Mouse (Mus musculus): ENCODE data around the gene Dcaf10.
"Not testable (repeated sequence)": the region's sequence is repeated elsewhere in the genome, so short reads cannot be mapped to it uniquely, and the experiment has no call there.

Gene Dcaf10

DNA sequence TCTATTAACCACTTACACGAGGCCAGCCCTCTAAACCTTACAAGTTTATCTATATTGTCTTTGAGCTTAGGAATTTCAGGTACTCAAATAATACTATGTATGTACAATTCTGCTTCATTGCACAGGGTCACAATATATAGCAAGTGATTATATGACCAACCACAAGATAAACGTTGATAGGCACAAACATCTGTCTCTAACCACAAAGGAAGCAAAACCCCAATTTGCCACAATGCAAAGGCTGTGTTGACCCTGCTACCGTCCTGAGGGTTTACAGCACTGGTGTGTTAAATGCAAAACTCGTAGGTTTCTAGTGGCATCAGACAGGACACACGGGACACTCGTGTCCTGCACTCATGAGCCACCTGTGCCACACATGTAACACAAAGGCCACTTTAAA is 54.3 kb downstream of the Dcaf10 start:
- DNase-seq = not testable (repeated sequence)

- DNase-seq = not testable (repeated sequence)
Observed at GRCm38 (mm10) chr4:45398315-45398714, 56.4 kb downstream of the Dcaf10 start.

DNA sequence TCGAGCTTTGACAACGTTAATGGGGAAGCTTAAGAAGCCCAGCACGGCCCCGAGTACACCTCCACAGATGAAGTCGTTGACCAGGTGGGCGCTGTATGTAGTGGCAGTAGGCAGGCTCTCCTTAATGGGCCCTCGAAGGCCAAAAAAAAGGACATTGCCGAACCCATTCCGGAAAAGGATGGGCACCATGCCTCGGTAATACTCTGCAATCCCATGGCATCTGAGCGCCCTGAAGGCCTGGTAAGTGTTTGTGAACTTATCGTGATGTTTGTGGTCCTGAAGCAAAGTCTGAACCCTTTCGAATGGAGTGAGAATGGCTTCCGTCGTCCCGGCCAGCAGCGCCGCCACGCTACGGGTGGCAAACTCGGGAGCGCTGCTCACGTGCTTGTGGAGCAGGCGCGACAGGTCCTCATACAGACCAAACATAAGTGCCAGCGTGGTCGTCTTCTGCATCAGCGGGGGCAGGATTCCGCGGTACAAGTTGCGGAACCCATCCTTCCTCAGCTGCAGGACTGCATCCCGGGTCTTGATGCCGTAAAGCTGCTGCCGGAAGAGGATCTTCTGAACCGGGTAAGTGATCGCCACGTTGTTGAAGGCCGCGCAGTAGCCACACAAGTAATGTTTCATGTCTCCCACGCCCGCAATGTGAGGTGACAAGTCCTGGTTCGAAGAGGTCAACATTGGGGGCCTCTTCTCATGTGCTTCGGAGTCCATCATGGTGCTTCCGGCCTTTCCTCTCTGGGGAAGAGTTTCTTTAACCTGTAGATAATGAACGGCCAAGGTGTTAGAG is 57.7 kb downstream of the Dcaf10 start:
- no peak for DNase-seq

- no peak for DNase-seq
Observed at GRCm38 (mm10) chr4:45402281-45402680, 60.4 kb downstream of the Dcaf10 start.

DNA sequence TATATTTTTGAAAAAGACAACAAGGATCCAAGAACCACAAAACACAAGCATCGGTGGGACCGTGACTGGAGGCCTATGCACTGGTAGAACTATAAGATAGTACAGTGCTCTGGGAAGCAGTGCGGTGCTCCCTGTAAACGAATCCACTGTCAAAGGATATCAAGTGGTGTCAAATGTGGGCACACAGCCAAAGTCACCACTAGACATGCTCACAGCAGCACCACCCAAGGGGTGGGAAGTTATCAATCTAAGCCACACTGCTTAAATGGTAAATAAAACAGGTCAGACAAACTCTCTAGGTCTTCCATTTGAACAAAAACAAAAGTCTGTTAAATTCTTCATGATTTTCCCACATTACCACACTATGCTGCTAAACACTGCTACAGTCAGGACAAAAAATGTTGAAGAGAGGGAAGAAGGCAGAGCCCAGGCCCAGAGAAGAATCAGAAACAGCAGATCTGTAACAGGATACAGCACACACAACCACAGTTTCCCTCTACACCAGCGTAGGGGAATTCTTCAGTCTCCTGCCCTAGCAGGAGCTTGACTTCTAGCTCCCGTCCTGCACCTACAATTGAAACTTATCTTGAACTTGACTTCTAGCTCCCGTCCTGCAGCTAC is 61.1 kb downstream of the Dcaf10 start:
- no peak for DNase-seq

- no peak for DNase-seq
Observed at GRCm38 (mm10) chr4:45403499-45403878, 61.6 kb downstream of the Dcaf10 start.

- no peak for DNase-seq
Observed at GRCm38 (mm10) chr4:45404086-45404485, 62.2 kb downstream of the Dcaf10 start.

DNA sequence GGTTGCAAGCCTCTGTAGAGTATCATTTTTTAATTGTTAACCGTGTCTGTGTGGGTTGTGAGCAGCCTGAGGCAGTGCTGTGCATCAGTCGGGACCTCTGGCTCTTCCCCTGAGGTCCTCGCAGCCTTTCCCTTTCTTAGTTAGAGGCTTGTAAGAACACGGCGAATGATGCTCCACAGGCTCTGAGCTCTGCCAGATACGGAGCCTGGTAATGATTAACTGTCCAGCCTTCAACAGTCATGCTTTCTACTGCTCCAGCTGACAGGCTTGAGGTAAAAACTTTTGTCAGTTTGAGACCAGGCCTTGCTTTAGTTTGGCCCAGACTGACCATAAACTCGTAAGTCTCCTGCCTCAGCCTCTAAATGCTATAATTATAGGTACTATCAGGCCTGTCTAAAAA is 63.4 kb downstream of the Dcaf10 start:
- peak; percentile 70 for DNase-seq

DNA sequence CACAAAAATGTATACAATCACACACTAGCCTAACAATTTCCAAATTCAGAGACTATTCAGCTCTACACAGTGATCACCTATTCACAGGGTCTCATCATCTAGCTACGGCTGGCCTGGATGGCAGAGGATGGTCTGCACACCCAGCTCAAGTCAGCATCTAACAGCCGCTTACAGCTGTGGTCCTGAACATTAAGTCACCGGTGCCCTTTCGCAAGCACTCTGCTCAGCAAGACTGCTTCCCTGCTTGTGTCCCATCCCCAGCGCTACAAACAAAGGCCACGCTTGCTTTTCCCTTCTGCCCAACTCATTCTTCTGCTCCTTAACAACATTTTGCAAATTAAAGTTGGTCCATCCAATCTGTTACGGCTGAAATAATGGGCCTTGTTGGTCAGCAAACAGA is 64.5 kb downstream of the Dcaf10 start:
- DNase-seq = no peak

- no peak for DNase-seq
Observed at GRCm38 (mm10) chr4:45407001-45407702, 65.3 kb downstream of the Dcaf10 start.

DNA sequence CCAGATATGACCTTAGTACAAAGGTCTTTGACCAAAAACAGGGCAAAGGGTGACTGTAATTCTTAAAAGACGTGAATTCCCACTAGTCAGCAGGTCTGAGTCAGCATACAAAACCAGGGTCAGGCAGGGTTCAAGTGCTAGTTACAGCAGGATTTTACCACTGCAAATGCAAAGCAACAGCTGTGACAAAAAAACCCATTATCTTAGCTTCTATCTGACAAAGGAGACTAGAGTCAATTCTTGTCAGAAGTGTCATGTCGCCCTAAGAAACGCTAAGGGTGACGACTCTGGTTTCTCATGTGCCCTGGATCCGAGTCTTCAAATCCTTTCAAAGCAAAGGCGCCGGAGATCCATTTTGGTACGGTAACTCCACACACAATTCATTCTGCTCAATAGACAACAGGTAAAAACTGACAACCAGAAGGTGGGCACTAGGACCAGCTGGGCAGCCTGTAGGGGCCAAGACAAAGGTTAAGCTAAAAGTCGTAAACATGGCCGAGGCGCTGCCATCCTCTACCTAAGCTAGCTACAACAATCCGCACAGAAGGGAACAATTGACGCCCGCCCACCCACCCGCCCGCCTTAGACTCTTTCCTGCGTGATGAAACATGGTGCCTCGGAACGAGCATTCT is 65.9 kb downstream of the Dcaf10 start:
- peak; percentile 72 for DNase-seq

GRCm38 (mm10) chr4:45408427-45409132 is 66.7 kb downstream of the Dcaf10 start, which contains the start of gene Slc25a51:
Slc25a51 (minus strand) TSS chr4:45408766.
- DNase-seq = peak; percentile 93

- peak; percentile 92 for DNase-seq
Observed at GRCm38 (mm10) chr4:45409270-45409669, 67.4 kb downstream of the Dcaf10 start.

DNA sequence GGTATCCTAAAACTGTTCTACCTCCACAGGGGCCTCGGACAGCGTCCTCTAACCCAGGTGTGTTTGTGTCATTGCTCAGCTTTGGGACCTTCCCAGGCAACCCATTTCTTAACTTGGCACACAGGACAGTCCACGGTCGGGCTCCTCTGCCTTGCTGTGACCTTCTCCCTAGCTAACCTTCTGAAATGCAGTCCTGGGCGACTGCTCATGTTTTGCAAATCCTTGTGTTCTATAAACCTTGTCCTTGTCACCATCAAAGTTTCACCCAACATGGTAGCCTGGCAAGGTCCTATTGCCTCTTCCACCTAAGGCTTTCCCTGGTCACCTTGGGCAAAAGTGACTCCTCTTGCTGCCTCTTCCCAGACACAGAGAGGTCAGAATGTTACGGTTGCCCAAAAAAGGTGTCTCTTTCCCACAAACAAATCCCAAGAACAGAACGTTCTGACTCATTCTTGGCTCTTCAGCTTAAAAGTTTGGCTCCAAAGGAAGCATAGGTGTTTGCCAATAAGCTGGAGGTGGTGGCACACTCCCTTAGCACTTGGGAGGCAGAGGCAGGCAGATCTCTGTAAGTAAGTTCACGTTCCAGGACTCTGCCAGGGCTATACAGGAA is 69.4 kb downstream of the Dcaf10 start:
- DNase-seq = no peak

DNA sequence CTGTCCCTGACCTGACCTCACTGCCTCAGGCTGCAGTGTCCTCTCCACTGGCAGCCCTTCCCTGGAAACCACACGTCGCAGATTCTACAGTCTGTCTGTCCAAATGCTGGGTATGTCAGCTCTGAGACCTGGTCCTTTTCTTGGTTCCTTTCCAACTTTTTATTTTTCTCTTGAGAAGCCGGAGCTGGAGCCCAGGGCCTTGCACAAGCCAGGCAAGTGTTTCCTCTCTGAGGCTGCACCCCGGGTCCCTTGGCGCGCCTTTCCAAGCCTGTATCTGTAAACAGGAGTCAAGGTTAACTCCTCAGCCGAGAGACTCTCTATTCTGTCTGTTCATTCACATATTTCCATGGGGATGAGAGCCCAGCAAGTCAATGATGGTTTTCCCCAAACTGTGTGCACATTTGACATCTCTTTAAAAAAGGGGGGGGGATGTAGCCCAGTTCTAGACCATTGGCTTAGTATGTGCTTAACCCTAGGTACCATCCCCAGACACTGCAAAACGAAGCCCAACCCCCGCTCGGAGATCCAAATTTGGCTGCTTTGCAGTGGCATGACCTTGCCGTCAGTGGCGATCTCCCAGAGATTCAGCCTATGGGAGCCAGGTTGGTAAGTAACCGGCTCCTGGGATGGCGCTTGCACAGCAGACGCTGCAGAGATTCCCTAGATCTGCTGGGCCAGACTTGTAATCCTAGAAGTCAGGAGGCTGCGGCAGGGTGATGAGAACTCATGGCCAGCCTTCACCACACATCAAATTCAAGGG is 70.7 kb downstream of the Dcaf10 start:
- no peak for DNase-seq

- DNase-seq = no peak
Observed at GRCm38 (mm10) chr4:45413674-45414338, 71.9 kb downstream of the Dcaf10 start.

- DNase-seq = no peak
Observed at GRCm38 (mm10) chr4:45416314-45416713, 74.4 kb downstream of the Dcaf10 start.

GRCm38 (mm10) chr4:45418229-45418950 is 76.5 kb downstream of the Dcaf10 start:
- DNase-seq = peak; percentile 78

GRCm38 (mm10) chr4:45419051-45419450 is 77.2 kb downstream of the Dcaf10 start:
- DNase-seq = no peak

- no peak for DNase-seq
Observed at GRCm38 (mm10) chr4:45420733-45421132, 78.8 kb downstream of the Dcaf10 start.

Data from kidney, postnatal 14 days (tissue).